Mouse (Mus musculus) E14TG2a.4 (cell line): ENCODE data around the gene Mettl7a2.

Experiments
- CTCF ChIP-seq: conservative IDR thresholded peaks from 2 replicates; pipeline ENCODE4 v1.5.1; 2014; ENCODE audit warnings: low read length
- NANOG ChIP-seq: IDR thresholded peaks from 2 replicates; pipeline ENCODE4 v1.6.1; 2014; ENCODE audit warnings: borderline replicate concordance, low read length, mixed read lengths
- POU5F1 ChIP-seq: IDR thresholded peaks from 2 replicates; pipeline ENCODE4 v1.6.1; 2014; ENCODE audit warnings: low read length, borderline replicate concordance

DNA sequence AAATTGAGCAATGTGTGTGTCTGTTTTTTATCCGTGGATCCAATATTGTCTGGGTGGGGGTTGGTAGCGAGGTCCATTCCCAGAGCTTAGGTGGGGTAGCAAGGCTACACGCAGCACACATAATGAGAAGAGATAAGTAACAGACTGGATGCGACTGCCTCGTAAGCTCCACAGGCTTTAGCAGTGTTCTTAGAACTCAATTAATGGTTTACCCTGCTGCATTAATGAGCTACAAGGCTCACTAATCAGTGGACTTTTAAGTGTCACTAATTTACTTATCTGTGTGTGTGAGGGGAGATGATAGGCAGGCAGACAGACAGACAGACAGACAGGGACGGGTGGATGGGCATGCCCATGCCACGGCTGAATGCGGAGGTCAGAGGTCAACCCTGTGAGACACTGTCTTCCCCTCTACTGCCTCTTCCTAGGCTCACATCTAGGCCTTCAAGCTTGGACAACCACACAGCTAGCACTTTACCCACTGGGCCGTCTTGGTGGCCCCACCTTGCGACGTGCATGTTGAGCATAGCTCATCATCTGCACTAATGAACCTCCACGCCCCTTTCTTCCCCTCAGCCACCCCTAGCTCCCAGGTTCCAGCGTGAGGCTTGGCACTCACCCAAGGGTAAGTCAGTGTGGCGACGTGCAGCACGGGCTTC, 47.7 kb downstream of the Mettl7a2 start:
- no peak for TF ChIP-seq CTCF
- TF ChIP-seq NANOG = no peak
- TF ChIP-seq POU5F1 = no peak
